Mouse (Mus musculus) hindbrain, embryonic 16.5 days (tissue): ENCODE measurements around the gene Zfp719. TPM values are rescaled to one million over a fixed set of nuclear protein-coding genes. Genes with fewer than 3 reads are reported as not detected.

Source experiments
- ATAC-seq: fragments of 200-750 bp; cut with Nextera tagmentation; 2 replicates; pipeline ENCODE4 v1.8.0; 2017; ENCODE audit warnings: moderate TSS enrichment, moderate library complexity
- H3K27ac ChIP-seq: fragments of 300-500 bp; sonication (generic); 2 replicates; pipeline ENCODE4 v1.5.1; 2014; ENCODE audit warnings: low read depth, mild to moderate bottlenecking, control low read depth, low read length, moderate library complexity
- H3K27me3 ChIP-seq: fragments of 300-500 bp; sonication (generic); replicated peaks from 2 replicates; pipeline ENCODE4 v1.6.1; 2014; ENCODE audit warnings: low read length; ENCODE audit not compliant: control insufficient read depth, insufficient read depth
- H3K36me3 ChIP-seq: fragments of 300-500 bp; sonication (generic); 2 replicates; pipeline ENCODE4 v1.6.1; 2014; ENCODE audit warnings: mild to moderate bottlenecking, low read length, moderate library complexity, mixed read lengths; ENCODE audit not compliant: control insufficient read depth, insufficient read depth
- H3K4me1 ChIP-seq: fragments of 300-500 bp; sonication (generic); 2 replicates; pipeline ENCODE4 v1.6.1; 2014; ENCODE audit warnings: low read depth, low read length; ENCODE audit not compliant: control insufficient read depth, insufficient read depth
- H3K4me2 ChIP-seq: fragments of 300-500 bp; sonication (generic); 2 replicates; pipeline ENCODE4 v1.6.1; 2014; ENCODE audit warnings: mild to moderate bottlenecking, low read length, control low read depth, moderate library complexity
- H3K4me3 ChIP-seq: fragments of 300-500 bp; sonication (generic); 2 replicates; pipeline ENCODE4 v1.5.1; 2014; ENCODE audit warnings: mild to moderate bottlenecking, low read length, control low read depth, moderate library complexity
- H3K9ac ChIP-seq: fragments of 300-500 bp; sonication (generic); 2 replicates; pipeline ENCODE4 v1.6.1; 2014; ENCODE audit warnings: low read depth, mild to moderate bottlenecking, control low read depth, low read length, moderate library complexity
- H3K9me3 ChIP-seq: fragments of 300-500 bp; sonication (generic); 2 replicates; pipeline ENCODE4 v1.6.1; 2014; ENCODE audit warnings: mild to moderate bottlenecking, low read length, moderate library complexity; ENCODE audit not compliant: control insufficient read depth
- WGBS: fragments of 180-500 bp; shearing (Covaris S2); extraction: QIAGEN DNeasy Blood & Tissue Kit; methylation state at CpG from one replicate; pipeline ENCODE4 v1.1.7; 2014; 5-methylcytosine and 5-hydroxymethylcytosine counted together
- polyA plus RNA-seq: library from polyadenylated mRNA; unstranded; fragments of >200 nt; fragmentation: Nextera tagmentation; extraction: Ambion mirVana; gene quantifications from 2 replicates; pipeline ENCODE4 v1.2.1, GENCODE M21; 2015

The Zfp719 gene
- polyA plus RNA-seq, 1 experiment from 2014 or later = 14.4 TPM

- WGBS = 80% methylated on average over 4 of the region's 4 CpGs
- ATAC-seq = no peak
- no peaks in the 10 kb centered on the region for H3K9me3 ChIP-seq
- no peaks in the 10 kb centered on the region for H3K27me3 ChIP-seq
- H3K4me3 ChIP-seq = no peak overlapping the region
- no peak overlapping the region for H3K9ac ChIP-seq
- H3K27ac ChIP-seq = no peak overlapping the region
- H3K4me2 ChIP-seq = no peak overlapping the region
- no peaks in the 10 kb centered on the region for H3K36me3 ChIP-seq
- H3K4me1 ChIP-seq = no peaks in the 10 kb centered on the region
These were observed 26.3 kb upstream of the Zfp719 start for GRCm38 (mm10) chr7:43553153-43553552.

- Histone ChIP-seq H3K4me3 (no peak overlapping the region), H3K36me3 (no peaks in the 10 kb centered on the region), H3K27me3 (no peaks in the 10 kb centered on the region), H3K27ac (no peak overlapping the region), H3K4me2 (no peak overlapping the region), H3K4me1 (no peaks in the 10 kb centered on the region), H3K9me3 (no peaks in the 10 kb centered on the region), H3K9ac (no peak overlapping the region)
- ATAC-seq = no peak
- 58% methylated on average over 3 of the region's 3 CpGs for WGBS
These were observed 24.9 kb upstream of the Zfp719 start for GRCm38 (mm10) chr7:43554550-43554949.

- no peak for ATAC-seq
- Histone ChIP-seq H3K4me3 (no peak overlapping the region), H3K27me3 (no peaks in the 10 kb centered on the region), H3K36me3 (no peaks in the 10 kb centered on the region), H3K4me2 (no peak overlapping the region), H3K27ac (no peak overlapping the region), H3K9ac (no peak overlapping the region), H3K9me3 (no peaks in the 10 kb centered on the region), H3K4me1 (no peaks in the 10 kb centered on the region)
- 93% methylated on average over 5 of the region's 5 CpGs for WGBS
These were observed 24.1 kb upstream of the Zfp719 start for GRCm38 (mm10) chr7:43555351-43555750.

GRCm38 (mm10) chr7:43556901-43557300, 22.5 kb upstream of the Zfp719 start:
- Histone ChIP-seq H3K9ac (no peak overlapping the region), H3K27me3 (no peaks in the 10 kb centered on the region), H3K27ac (no peak overlapping the region), H3K4me3 (no peak overlapping the region), H3K9me3 (no peaks in the 10 kb centered on the region), H3K4me2 (no peak overlapping the region), H3K4me1 (no peaks in the 10 kb centered on the region), H3K36me3 (no peaks in the 10 kb centered on the region)
- WGBS = 91% methylated on average over 1 of the region's 1 CpGs
- ATAC-seq = no peak

- ATAC-seq = peak; percentile 95
- Histone ChIP-seq H3K9me3 (no peaks in the 10 kb centered on the region), H3K36me3 (peaks cover 9% of the 10 kb centered on the region; the same call in 1 of the 2 replicates), H3K27ac (peak within 1 kb of the TSS; percentile 85), H3K4me3 (peak within 1 kb of the TSS; percentile 81), H3K4me1 (peaks cover 11% of the 10 kb centered on the region), H3K27me3 (no peaks in the 10 kb centered on the region), H3K4me2 (peak within 1 kb of the TSS; percentile 83), H3K9ac (peak within 1 kb of the TSS; percentile 85)
- WGBS = 0% methylated on average over 27 of the region's 27 CpGs
These were observed 17.3 kb upstream of the Zfp719 start, which contains the start of gene Zfp658 for GRCm38 (mm10) chr7:43562006-43562633. Zfp658 (plus strand) TSS chr7:43562256.

- Histone ChIP-seq H3K4me2 (peak overlapping the region; percentile 83), H3K36me3 (peaks cover 13% of the 10 kb centered on the region; the same call in 1 of the 2 replicates), H3K27ac (peak overlapping the region; percentile 85), H3K27me3 (no peaks in the 10 kb centered on the region), H3K9ac (peak overlapping the region; percentile 85), H3K9me3 (no peaks in the 10 kb centered on the region), H3K4me1 (peaks cover 11% of the 10 kb centered on the region), H3K4me3 (peak overlapping the region; percentile 81)
- peak; percentile 40; the same call in 1 of the 2 replicates for ATAC-seq
- 2% methylated on average over 10 of the region's 10 CpGs for WGBS
These were observed 16.7 kb upstream of the Zfp719 start for GRCm38 (mm10) chr7:43562651-43563070.

GRCm38 (mm10) chr7:43563300-43563699, 16.1 kb upstream of the Zfp719 start:
- Histone ChIP-seq H3K4me3 (peak overlapping the region; percentile 81), H3K9ac (peak overlapping the region; percentile 85), H3K4me2 (peak overlapping the region; percentile 83), H3K27ac (peak overlapping the region; percentile 85; the same call in 1 of the 2 replicates), H3K27me3 (no peaks in the 10 kb centered on the region), H3K36me3 (peaks cover 20% of the 10 kb centered on the region), H3K9me3 (no peaks in the 10 kb centered on the region), H3K4me1 (peaks cover 11% of the 10 kb centered on the region)
- 66% methylated on average over 6 of the region's 6 CpGs for WGBS
- no peak for ATAC-seq

GRCm38 (mm10) chr7:43571216-43571615, 8.2 kb upstream of the Zfp719 start:
- no peak overlapping the region for H3K27ac ChIP-seq
- no peak for ATAC-seq
- H3K9me3 ChIP-seq = no peaks in the 10 kb centered on the region
- no peaks in the 10 kb centered on the region for H3K27me3 ChIP-seq
- H3K4me3 ChIP-seq = no peak overlapping the region
- H3K36me3 ChIP-seq = peaks cover 65% of the 10 kb centered on the region
- 96% methylated on average over 2 of the region's 2 CpGs for WGBS
- H3K9ac ChIP-seq = no peak overlapping the region
- no peaks in the 10 kb centered on the region for H3K4me1 ChIP-seq
- no peak overlapping the region for H3K4me2 ChIP-seq

- peaks cover 19% of the 10 kb centered on the region for H3K36me3 ChIP-seq
- peak overlapping the region; percentile 84 for H3K4me2 ChIP-seq
- no peak overlapping the region for H3K27ac ChIP-seq
- no peaks in the 10 kb centered on the region for H3K27me3 ChIP-seq
- WGBS = 63% methylated on average over 5 of the region's 5 CpGs
- peak overlapping the region; percentile 78 for H3K9ac ChIP-seq
- peaks cover 18% of the 10 kb centered on the region for H3K4me1 ChIP-seq
- H3K9me3 ChIP-seq = no peaks in the 10 kb centered on the region
- peak overlapping the region; percentile 73 for H3K4me3 ChIP-seq
- ATAC-seq = no peak
These were observed 1.1 kb downstream of the Zfp719 start for GRCm38 (mm10) chr7:43580526-43580925.
